Mouse (Mus musculus): Measurements from ENCODE around the gene 9530068E07Rik. TPM values are rescaled to one million over a fixed set of nuclear protein-coding genes. Genes with fewer than 3 reads are reported as not detected.

The 9530068E07Rik gene
- polyA plus RNA-seq, 1 experiment from 2014 or later = 88.9 TPM

DNA sequence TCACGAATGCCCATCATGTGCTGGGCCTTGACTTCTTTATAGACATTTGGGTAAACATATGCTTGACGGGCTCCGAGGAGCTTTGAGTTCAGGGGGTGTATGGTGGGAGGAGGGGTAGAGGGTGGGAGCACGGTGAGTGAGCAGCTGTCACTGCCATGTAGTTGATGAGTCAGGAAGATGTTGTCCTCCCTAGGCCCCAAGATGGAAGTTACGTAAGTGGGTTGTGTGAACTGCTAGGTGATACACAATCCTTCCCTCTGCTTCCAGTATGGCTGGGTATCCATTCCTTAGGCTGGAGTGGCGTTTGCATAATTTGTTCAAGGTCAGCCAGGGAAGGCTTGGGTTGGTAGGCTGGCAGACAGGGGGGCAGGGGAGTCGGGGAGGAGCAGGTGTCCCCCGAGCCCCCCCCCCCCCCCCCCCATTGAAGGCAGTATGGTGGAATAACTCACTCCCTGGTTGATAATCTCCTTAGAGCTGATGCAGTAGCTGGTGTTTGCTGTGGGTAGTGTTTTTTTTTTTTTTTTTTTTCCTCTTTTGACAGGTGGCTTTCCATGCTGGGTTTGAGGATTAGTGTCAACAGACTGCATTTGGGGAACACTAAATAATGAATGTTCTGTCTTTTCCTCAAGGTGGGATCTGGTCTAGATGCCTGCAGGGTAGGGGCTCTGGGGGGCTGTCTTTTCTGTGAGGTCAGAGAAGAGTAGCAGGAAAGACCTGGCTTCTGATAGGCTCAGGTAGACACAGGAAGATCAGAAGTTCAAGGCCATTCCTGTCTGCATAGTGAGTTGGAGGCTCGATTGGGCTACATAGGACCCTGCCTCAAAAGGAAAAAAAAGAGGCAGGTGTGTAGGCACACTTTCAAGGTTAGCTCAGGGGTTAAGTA, 26.7 kb upstream of the 9530068E07Rik start:
- Histone ChIP-seq H3K27me3 (ENCODE audit: insufficient read depth, low read length) (no peaks in the 10 kb centered on the region), H3K4me1 (ENCODE audit: insufficient read depth) (peaks cover 50% of the 10 kb centered on the region), H3K4me2 (ENCODE audit: low read depth, low read length) (no peak overlapping the region), H3K4me3 (ENCODE audit: low read depth, low read length) (no peak overlapping the region), H3K9ac (replicated peaks) (no peak overlapping the region), H3K9me3 (ENCODE audit: low read length) (no peaks in the 10 kb centered on the region), H3K36me3 (replicated peaks; ENCODE audit: insufficient read depth, low read length) (peaks cover under 1% of the 10 kb centered on the region; the same call in 1 of the 2 replicates), H3K27ac (ENCODE audit: low read depth) (no peak overlapping the region)
- ATAC-seq (no peak), DNase-seq (no peak)
- 57% methylated on average over 9 of the region's 9 CpGs for WGBS (ENCODE audit: insufficient replicate concordance)
- TF ChIP-seq CTCF (IDR thresholded peaks at IDR 0.05; ENCODE audit: low read depth) = no peak
- TF ChIP-seq EP300 (IDR thresholded peaks at IDR 0.05; ENCODE audit: low read depth) = no peak

DNA sequence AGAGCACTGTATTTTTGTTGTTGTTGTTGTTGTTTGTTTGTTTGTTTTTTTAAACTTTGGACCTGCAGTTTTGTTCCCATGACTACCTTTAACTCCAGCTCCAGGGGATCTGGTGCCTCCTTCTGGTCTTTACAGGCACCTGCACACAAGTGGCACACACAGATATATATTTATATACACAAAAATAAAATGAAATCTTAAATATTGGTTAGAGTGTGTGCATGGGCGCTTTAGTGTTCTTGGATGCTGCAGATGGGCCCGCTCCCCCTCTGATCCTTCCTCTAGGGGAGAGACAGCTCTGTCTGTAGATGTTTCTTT, 26.1 kb upstream of the 9530068E07Rik start:
- 96% methylated on average over 2 of the region's 2 CpGs for WGBS (ENCODE audit: insufficient replicate concordance)
- no peak overlapping the region for H3K4me2 ChIP-seq (ENCODE audit: low read depth, low read length)
- H3K9me3 ChIP-seq (ENCODE audit: low read length) = no peaks in the 10 kb centered on the region
- no peak overlapping the region for H3K4me3 ChIP-seq (ENCODE audit: low read depth, low read length)
- no peaks in the 10 kb centered on the region for H3K27me3 ChIP-seq (ENCODE audit: insufficient read depth, low read length)
- no peak for DNase-seq
- no peak overlapping the region for H3K9ac ChIP-seq (replicated peaks)
- TF ChIP-seq CTCF (IDR thresholded peaks at IDR 0.05; ENCODE audit: low read depth) = peak; percentile 41
- no peak for TF ChIP-seq EP300 (IDR thresholded peaks at IDR 0.05; ENCODE audit: low read depth)
- 0 out of 2 replicates have a peak overlapping the region, but pooled peaks have one; percentile 13 for H3K27ac ChIP-seq (ENCODE audit: low read depth)
- ATAC-seq = no peak
- H3K4me1 ChIP-seq (ENCODE audit: insufficient read depth) = peaks cover 46% of the 10 kb centered on the region
- peaks cover 7% of the 10 kb centered on the region for H3K36me3 ChIP-seq (replicated peaks; ENCODE audit: insufficient read depth, low read length)

DNA sequence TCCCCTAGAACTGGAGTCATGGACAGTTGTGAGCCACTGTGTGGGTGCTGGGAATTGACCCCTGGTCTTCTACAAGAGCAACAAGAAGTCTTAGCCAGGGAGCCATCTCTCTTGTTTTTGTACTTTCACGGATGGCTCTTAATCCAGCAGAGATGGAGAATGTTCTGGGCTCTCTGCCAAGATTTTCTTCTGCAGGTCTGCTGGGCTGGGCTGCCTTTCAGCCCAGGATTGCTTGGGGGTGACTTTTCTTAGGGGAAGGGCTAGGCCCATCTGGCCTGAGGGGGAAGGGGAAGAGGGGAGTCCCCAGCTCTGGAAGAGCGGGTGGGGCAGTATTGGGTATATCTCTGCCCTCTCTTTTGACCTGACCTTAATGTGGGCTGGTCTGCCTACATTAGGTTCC, 25.7 kb upstream of the 9530068E07Rik start:
- ATAC-seq (0 out of 2 replicates have a peak, but pooled peaks have one; percentile 9), DNase-seq (no peak)

DNA sequence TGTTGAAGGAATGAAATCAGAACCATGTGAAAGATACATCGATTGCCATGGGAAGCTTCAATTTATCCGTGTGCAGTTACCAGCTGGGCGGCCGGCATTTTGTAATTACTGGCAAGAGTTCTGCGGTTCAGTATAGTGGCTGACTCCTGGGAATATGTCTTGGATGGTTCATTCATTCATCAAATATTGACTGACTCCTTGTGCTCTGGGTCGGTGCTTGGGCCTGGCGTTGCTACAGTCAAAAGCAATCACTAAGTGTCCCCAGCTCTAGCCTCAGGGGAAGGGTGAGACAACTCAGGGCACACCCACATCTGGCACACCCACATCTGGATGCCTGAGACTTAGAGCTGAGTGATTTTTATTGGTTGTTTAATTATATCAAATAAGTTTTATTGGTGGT, 22.4 kb upstream of the 9530068E07Rik start:
- no peak overlapping the region for H3K27ac ChIP-seq (ENCODE audit: low read depth)
- H3K9me3 ChIP-seq (ENCODE audit: low read length) = no peaks in the 10 kb centered on the region
- H3K9ac ChIP-seq (replicated peaks) = no peak overlapping the region
- DNase-seq (no peak), ATAC-seq (no peak)
- no peak overlapping the region for H3K4me2 ChIP-seq (ENCODE audit: low read depth, low read length)
- H3K4me3 ChIP-seq (ENCODE audit: low read depth, low read length) = no peak overlapping the region
- TF ChIP-seq EP300 (IDR thresholded peaks at IDR 0.05; ENCODE audit: low read depth) (no peak), CTCF (IDR thresholded peaks at IDR 0.05; ENCODE audit: low read depth) (no peak)
- H3K36me3 ChIP-seq (replicated peaks; ENCODE audit: insufficient read depth, low read length) = peaks cover 18% of the 10 kb centered on the region
- no peaks in the 10 kb centered on the region for H3K27me3 ChIP-seq (ENCODE audit: insufficient read depth, low read length)
- WGBS (ENCODE audit: insufficient replicate concordance) = 82% methylated on average over 7 of the region's 7 CpGs
- peaks cover 20% of the 10 kb centered on the region for H3K4me1 ChIP-seq (ENCODE audit: insufficient read depth)

More for the DNA sequence above, 25.7 kb upstream of the 9530068E07Rik start:
- Histone ChIP-seq H3K36me3 (replicated peaks; ENCODE audit: insufficient read depth, low read length) (peaks cover 11% of the 10 kb centered on the region), H3K4me3 (ENCODE audit: low read depth, low read length) (no peak overlapping the region), H3K27me3 (ENCODE audit: insufficient read depth, low read length) (no peaks in the 10 kb centered on the region), H3K9me3 (ENCODE audit: low read length) (no peaks in the 10 kb centered on the region), H3K4me2 (ENCODE audit: low read depth, low read length) (no peak overlapping the region), H3K4me1 (ENCODE audit: insufficient read depth) (peaks cover 42% of the 10 kb centered on the region), H3K9ac (replicated peaks) (no peak overlapping the region), H3K27ac (ENCODE audit: low read depth) (0 out of 2 replicates have a peak overlapping the region, but pooled peaks have one; percentile 13)
- WGBS (ENCODE audit: insufficient replicate concordance) = 36% methylated on average over 2 of the region's 2 CpGs
- TF ChIP-seq EP300 (IDR thresholded peaks at IDR 0.05; ENCODE audit: low read depth) (no peak), CTCF (IDR thresholded peaks at IDR 0.05; ENCODE audit: low read depth) (no peak)

DNA sequence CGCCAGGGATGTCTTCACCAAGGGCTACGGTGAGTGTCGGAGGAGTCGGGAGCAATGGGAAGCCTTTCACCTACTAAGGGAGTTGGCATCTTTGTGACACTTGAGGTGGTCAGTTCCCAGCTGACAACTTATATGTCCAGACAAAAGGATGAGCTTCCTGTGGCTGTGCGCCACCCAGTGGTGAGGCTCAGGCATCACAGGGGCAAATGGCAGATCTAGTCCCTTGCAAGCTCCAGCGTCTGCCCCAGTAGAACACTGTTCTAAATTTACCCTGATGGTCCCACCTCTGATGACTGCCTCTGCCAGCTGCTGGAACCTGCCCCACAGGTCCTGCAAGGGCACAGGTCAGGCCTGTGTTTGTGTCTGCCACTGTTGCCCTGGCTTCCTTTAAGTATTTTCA, 21.9 kb upstream of the 9530068E07Rik start:
- WGBS (ENCODE audit: insufficient replicate concordance) = 63% methylated on average over 6 of the region's 6 CpGs
- no peak overlapping the region for H3K27ac ChIP-seq (ENCODE audit: low read depth)
- peaks cover 15% of the 10 kb centered on the region for H3K4me1 ChIP-seq (ENCODE audit: insufficient read depth)
- peak; percentile 80 for DNase-seq
- H3K9ac ChIP-seq (replicated peaks) = no peak overlapping the region
- H3K4me2 ChIP-seq (ENCODE audit: low read depth, low read length) = no peak overlapping the region
- ATAC-seq = peak; percentile 51
- TF ChIP-seq CTCF (IDR thresholded peaks at IDR 0.05; ENCODE audit: low read depth) (peak; percentile 95), EP300 (IDR thresholded peaks at IDR 0.05; ENCODE audit: low read depth) (no peak)
- H3K9me3 ChIP-seq (ENCODE audit: low read length) = no peaks in the 10 kb centered on the region
- H3K4me3 ChIP-seq (ENCODE audit: low read depth, low read length) = no peak overlapping the region
- peaks cover 22% of the 10 kb centered on the region for H3K36me3 ChIP-seq (replicated peaks; ENCODE audit: insufficient read depth, low read length)
- no peaks in the 10 kb centered on the region for H3K27me3 ChIP-seq (ENCODE audit: insufficient read depth, low read length)

DNA sequence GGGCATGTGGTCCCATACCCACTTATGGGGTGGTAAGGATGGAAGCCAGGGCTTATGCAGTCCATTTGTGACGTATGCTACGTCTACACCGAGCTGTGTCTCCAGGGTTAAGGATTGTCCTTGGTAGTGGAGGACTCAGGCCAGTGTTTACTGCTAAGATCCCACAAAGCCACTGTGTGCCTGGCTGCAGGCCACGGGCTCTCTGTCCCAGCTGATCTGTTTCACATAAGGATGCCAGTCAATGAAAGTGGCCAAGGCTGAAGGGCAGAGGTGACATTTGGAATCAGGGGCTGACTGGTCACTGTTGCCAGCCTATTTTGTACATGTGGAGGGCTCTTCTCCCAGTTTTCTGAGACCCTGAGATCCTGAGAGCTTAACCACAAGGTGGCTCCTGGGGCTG, 18.6 kb upstream of the 9530068E07Rik start:
- 78% methylated on average over 4 of the region's 4 CpGs for WGBS (ENCODE audit: insufficient replicate concordance)
- Histone ChIP-seq H3K36me3 (replicated peaks; ENCODE audit: insufficient read depth, low read length) (peaks cover 38% of the 10 kb centered on the region), H3K9ac (replicated peaks) (no peak overlapping the region), H3K9me3 (ENCODE audit: low read length) (no peaks in the 10 kb centered on the region), H3K4me1 (ENCODE audit: insufficient read depth) (0 out of 2 replicates have a peak, but pooled peaks cover 2% of the 10 kb centered on the region), H3K27ac (ENCODE audit: low read depth) (no peak overlapping the region), H3K4me3 (ENCODE audit: low read depth, low read length) (no peak overlapping the region), H3K4me2 (ENCODE audit: low read depth, low read length) (no peak overlapping the region), H3K27me3 (ENCODE audit: insufficient read depth, low read length) (no peaks in the 10 kb centered on the region)
- ATAC-seq (no peak), DNase-seq (no peak)
- no peak for TF ChIP-seq EP300 (IDR thresholded peaks at IDR 0.05; ENCODE audit: low read depth)
- no peak for TF ChIP-seq CTCF (IDR thresholded peaks at IDR 0.05; ENCODE audit: low read depth)

All from liver, postnatal 0 days (tissue).